Mouse (Mus musculus) limb, embryonic 12.5 days (tissue): ENCODE results near the gene Exoc3l4. TPM values are rescaled to one million over a fixed set of nuclear protein-coding genes. Genes with fewer than 3 reads are reported as not detected.

ENCODE experiments used
- ATAC-seq: fragments of 200-750 bp; cut with Nextera tagmentation; 2 replicates; pipeline ENCODE4 v1.8.0; 2017; ENCODE audit warnings: low read depth, moderate TSS enrichment; ENCODE audit not compliant: insufficient number of reproducible peaks, insufficient read depth, low FRiP score, low TSS enrichment
- H3K27ac ChIP-seq: fragments of 300-500 bp; sonication (generic); 2 replicates; pipeline ENCODE4 v1.5.1; 2016; ENCODE audit warnings: mild to moderate bottlenecking, moderate library complexity
- H3K27me3 ChIP-seq: fragments of 300-500 bp; sonication (generic); 2 replicates; pipeline ENCODE4 v1.6.1; 2016; ENCODE audit warnings: mild to moderate bottlenecking, moderate library complexity
- H3K36me3 ChIP-seq: fragments of 300-500 bp; sonication (generic); 2 replicates; pipeline ENCODE4 v1.6.1; 2016; ENCODE audit warnings: mild to moderate bottlenecking, moderate library complexity
- H3K4me1 ChIP-seq: fragments of 300-500 bp; sonication (generic); replicated peaks from 2 replicates; pipeline ENCODE4 v1.6.1; 2016
- H3K4me2 ChIP-seq: fragments of 300-500 bp; sonication (generic); 2 replicates; pipeline ENCODE4 v1.6.1; 2016; ENCODE audit warnings: mild to moderate bottlenecking, moderate library complexity
- H3K4me3 ChIP-seq: fragments of 300-500 bp; sonication (generic); replicated peaks from 2 replicates; pipeline ENCODE4 v1.5.1; 2016; ENCODE audit warnings: mild to moderate bottlenecking
- H3K9ac ChIP-seq: fragments of 300-500 bp; sonication (generic); replicated peaks from 2 replicates; pipeline ENCODE4 v1.6.1; 2016; ENCODE audit warnings: mild to moderate bottlenecking, moderate library complexity
- H3K9me3 ChIP-seq: fragments of 300-500 bp; sonication (generic); 2 replicates; pipeline ENCODE4 v1.6.1; 2016; ENCODE audit warnings: mild to moderate bottlenecking, moderate library complexity
- WGBS: fragments of 180-500 bp; shearing (Covaris S2); methylation state at CpG from one replicate; pipeline ENCODE4 v1.1.7; 2016; 5-methylcytosine and 5-hydroxymethylcytosine counted together
- polyA plus RNA-seq: library from polyadenylated mRNA; unstranded; fragments of >200 nt; fragmentation: Nextera tagmentation; extraction: Ambion mirVana; gene quantifications from 2 replicates; pipeline ENCODE4 v1.2.1, GENCODE M21; 2016

Exoc3l4 gene
- polyA plus RNA-seq, 1 experiment from 2014 or later, result 5.6 TPM

DNA sequence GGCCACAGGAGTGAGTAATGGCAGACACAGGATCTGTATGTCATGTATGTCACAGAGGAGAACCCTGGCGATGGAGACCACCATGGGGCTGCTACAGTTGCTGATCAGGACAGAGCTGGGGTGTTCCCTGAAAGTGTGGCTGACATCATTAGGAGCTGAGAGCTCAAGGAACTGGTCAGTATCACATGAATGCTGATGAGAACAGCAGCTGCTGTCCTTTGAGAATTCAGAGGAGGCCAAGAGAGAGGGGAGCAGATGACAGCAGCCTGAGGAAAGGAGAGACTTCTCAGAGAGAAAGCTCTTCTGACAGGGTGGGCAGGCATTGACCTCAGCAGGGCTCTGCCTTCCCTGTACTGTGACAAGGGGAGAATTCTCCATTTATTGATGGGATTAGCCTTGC lies 40.9 kb downstream of the Exoc3l4 start:
- peaks cover 20% of the 10 kb centered on the region for H3K4me1 ChIP-seq
- no peak overlapping the region for H3K4me3 ChIP-seq
- peaks cover 82% of the 10 kb centered on the region for H3K27me3 ChIP-seq
- no peak for ATAC-seq
- no peaks in the 10 kb centered on the region for H3K9me3 ChIP-seq
- no peaks in the 10 kb centered on the region for H3K36me3 ChIP-seq
- no peak overlapping the region for H3K9ac ChIP-seq
- no peak overlapping the region for H3K4me2 ChIP-seq
- no peak overlapping the region for H3K27ac ChIP-seq
- WGBS, result 82% methylated on average over 1 of the region's 1 CpGs

DNA sequence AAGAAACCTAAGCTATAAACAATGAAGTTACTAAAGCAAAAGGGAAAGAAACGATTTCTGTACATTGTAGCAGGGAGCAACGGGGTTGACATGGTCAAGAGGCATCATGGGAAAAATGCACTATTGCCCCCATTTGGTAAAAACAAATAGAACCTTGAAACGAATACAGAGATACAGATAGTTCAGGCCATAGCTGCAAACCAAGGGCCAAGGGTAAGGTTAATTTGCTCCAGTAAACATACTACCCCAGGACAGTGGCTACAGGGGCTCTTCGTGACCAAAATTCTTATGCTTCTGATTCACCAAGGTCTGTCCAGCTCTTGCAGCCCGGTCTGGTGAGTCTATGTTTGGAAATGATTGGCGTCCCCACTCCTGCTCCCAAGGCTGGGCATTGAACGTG lies 46.8 kb downstream of the Exoc3l4 start:
- no peak for ATAC-seq
- Histone ChIP-seq H3K4me2 (no peak overlapping the region), H3K9ac (no peak overlapping the region), H3K9me3 (no peaks in the 10 kb centered on the region), H3K27ac (no peak overlapping the region), H3K27me3 (peaks cover 37% of the 10 kb centered on the region), H3K4me3 (no peak overlapping the region), H3K4me1 (no peaks in the 10 kb centered on the region), H3K36me3 (no peaks in the 10 kb centered on the region)
- WGBS, result 79% methylated on average over 7 of the region's 7 CpGs

GRCm38 (mm10) chr12:111466369-111466768 lies 49.6 kb downstream of the Exoc3l4 start:
- Histone ChIP-seq H3K9ac (no peak overlapping the region), H3K27ac (no peak overlapping the region), H3K4me2 (no peak overlapping the region), H3K4me1 (no peaks in the 10 kb centered on the region), H3K27me3 (peaks cover 20% of the 10 kb centered on the region), H3K36me3 (no peaks in the 10 kb centered on the region), H3K9me3 (no peaks in the 10 kb centered on the region), H3K4me3 (no peak overlapping the region)
- no peak for ATAC-seq
- 93% methylated on average over 3 of the region's 3 CpGs for WGBS

GRCm38 (mm10) chr12:111468206-111468605 lies 51.4 kb downstream of the Exoc3l4 start:
- H3K4me2 ChIP-seq, result no peak overlapping the region
- H3K27me3 ChIP-seq, result peaks cover 19% of the 10 kb centered on the region
- no peak for ATAC-seq
- WGBS, result 70% methylated on average over 7 of the region's 7 CpGs
- H3K9ac ChIP-seq, result no peak overlapping the region
- no peaks in the 10 kb centered on the region for H3K9me3 ChIP-seq
- no peaks in the 10 kb centered on the region for H3K4me1 ChIP-seq
- H3K27ac ChIP-seq, result no peak overlapping the region
- H3K4me3 ChIP-seq, result no peak overlapping the region
- no peaks in the 10 kb centered on the region for H3K36me3 ChIP-seq

DNA sequence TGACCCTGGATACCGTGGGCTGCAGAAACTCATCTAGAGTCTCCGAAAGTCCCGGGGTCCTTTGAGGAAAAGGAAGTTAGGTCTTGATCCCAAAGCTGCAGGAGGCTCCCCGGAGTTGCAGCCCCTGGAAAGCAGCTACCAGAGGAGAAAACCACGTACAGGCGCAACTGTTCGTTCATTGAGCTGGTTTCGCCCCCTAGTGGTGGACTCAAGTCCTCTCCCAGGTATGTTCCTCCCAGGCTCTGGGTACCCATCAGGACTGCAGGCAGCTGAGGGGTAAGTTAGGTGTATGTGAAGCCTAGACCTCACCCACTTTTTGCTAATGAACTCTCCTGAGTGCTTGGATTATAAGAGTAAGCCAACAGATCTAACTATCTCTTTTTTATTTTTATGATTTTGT lies 52.7 kb downstream of the Exoc3l4 start:
- no peak; the same call in 1 of the 2 replicates for ATAC-seq

GRCm38 (mm10) chr12:111471119-111471518 lies 54.3 kb downstream of the Exoc3l4 start:
- Histone ChIP-seq H3K4me1 (peaks cover 5% of the 10 kb centered on the region; the same call in 1 of the 2 replicates), H3K4me3 (no peak overlapping the region), H3K27me3 (peaks cover 13% of the 10 kb centered on the region), H3K27ac (no peak overlapping the region), H3K9me3 (no peaks in the 10 kb centered on the region), H3K36me3 (no peaks in the 10 kb centered on the region), H3K9ac (no peak overlapping the region), H3K4me2 (no peak overlapping the region)
- 65% methylated on average over 1 of the region's 1 CpGs for WGBS
- no peak for ATAC-seq

More for the DNA sequence above, 52.7 kb downstream of the Exoc3l4 start:
- 8% methylated on average over 8 of the region's 8 CpGs for WGBS
- no peak overlapping the region for H3K4me3 ChIP-seq
- no peaks in the 10 kb centered on the region for H3K9me3 ChIP-seq
- no peak overlapping the region for H3K27ac ChIP-seq
- H3K9ac ChIP-seq, result no peak overlapping the region
- peaks cover 13% of the 10 kb centered on the region for H3K27me3 ChIP-seq
- H3K4me2 ChIP-seq, result no peak overlapping the region
- no peaks in the 10 kb centered on the region for H3K36me3 ChIP-seq
- no peaks in the 10 kb centered on the region for H3K4me1 ChIP-seq

GRCm38 (mm10) chr12:111471721-111472120 lies 54.9 kb downstream of the Exoc3l4 start:
- no peak overlapping the region for H3K4me3 ChIP-seq
- no peak overlapping the region for H3K4me2 ChIP-seq
- H3K9ac ChIP-seq, result no peak overlapping the region
- H3K27me3 ChIP-seq, result peaks cover 13% of the 10 kb centered on the region
- no peaks in the 10 kb centered on the region for H3K36me3 ChIP-seq
- no peak overlapping the region for H3K27ac ChIP-seq
- WGBS, result 83% methylated on average over 3 of the region's 3 CpGs
- no peak for ATAC-seq
- peaks cover 5% of the 10 kb centered on the region; the same call in 1 of the 2 replicates for H3K4me1 ChIP-seq
- H3K9me3 ChIP-seq, result no peaks in the 10 kb centered on the region

GRCm38 (mm10) chr12:111472886-111473285 lies 56.1 kb downstream of the Exoc3l4 start:
- Histone ChIP-seq H3K27ac (no peak overlapping the region), H3K27me3 (peaks cover 13% of the 10 kb centered on the region), H3K9ac (no peak overlapping the region), H3K4me1 (peaks cover 5% of the 10 kb centered on the region; the same call in 1 of the 2 replicates), H3K36me3 (no peaks in the 10 kb centered on the region), H3K9me3 (peaks cover 5% of the 10 kb centered on the region; the same call in 1 of the 2 replicates), H3K4me2 (no peak overlapping the region), H3K4me3 (no peak overlapping the region)
- 82% methylated on average over 5 of the region's 5 CpGs for WGBS
- no peak for ATAC-seq

GRCm38 (mm10) chr12:111474384-111474783 lies 57.6 kb downstream of the Exoc3l4 start:
- Histone ChIP-seq H3K9ac (no peak overlapping the region), H3K4me3 (no peak overlapping the region), H3K27me3 (peaks cover 4% of the 10 kb centered on the region), H3K9me3 (peaks cover 5% of the 10 kb centered on the region; the same call in 1 of the 2 replicates), H3K4me1 (peaks cover 11% of the 10 kb centered on the region; the same call in 1 of the 2 replicates), H3K4me2 (no peak overlapping the region), H3K27ac (no peak overlapping the region), H3K36me3 (no peaks in the 10 kb centered on the region)
- 94% methylated on average over 3 of the region's 3 CpGs for WGBS
- ATAC-seq, result no peak

DNA sequence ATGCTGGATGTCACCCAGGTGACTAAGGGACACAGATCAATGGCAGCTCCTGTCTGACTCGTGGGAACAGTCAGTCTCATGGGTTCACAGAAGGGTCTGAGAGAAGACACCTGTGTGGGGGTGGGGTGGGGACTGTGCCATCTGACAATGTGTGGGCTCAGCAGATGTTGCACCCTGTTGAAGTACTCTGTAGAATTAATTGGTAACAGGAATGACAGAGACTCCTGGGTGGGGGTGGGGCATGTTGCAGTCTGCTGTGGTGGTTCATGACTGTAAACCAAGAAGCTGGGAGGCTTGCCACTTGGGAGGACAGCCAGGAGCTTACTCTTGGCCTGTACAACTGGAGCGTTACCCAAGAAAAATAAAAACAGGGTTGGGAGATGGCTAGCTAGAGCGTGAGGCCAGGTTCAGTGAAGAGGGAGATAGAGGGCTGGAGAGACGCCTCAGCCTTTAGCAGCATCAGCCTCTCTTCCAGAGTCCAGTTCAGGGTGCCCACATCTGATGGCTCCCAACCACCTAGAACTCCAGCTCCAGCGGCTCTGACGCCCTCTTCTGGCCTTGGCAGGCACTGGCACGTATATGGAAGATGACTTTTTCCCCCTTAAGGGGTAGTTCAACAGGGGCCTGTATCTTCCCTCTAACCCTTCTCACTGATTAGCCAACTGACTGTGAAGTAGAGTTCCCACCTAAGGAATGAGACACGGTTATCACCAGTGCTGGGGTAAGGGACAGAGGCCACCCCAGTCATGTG lies 58.3 kb downstream of the Exoc3l4 start:
- ATAC-seq, result no peak
- 55% methylated on average over 8 of the region's 8 CpGs for WGBS
- Histone ChIP-seq H3K4me3 (no peak overlapping the region), H3K4me1 (peaks cover 11% of the 10 kb centered on the region; the same call in 1 of the 2 replicates), H3K9ac (no peak overlapping the region), H3K27ac (no peak overlapping the region), H3K36me3 (no peaks in the 10 kb centered on the region), H3K9me3 (peaks cover 5% of the 10 kb centered on the region; the same call in 1 of the 2 replicates), H3K4me2 (no peak overlapping the region), H3K27me3 (peaks cover 4% of the 10 kb centered on the region)

GRCm38 (mm10) chr12:111478924-111479323 lies 62.1 kb downstream of the Exoc3l4 start:
- Histone ChIP-seq H3K36me3 (no peaks in the 10 kb centered on the region), H3K4me2 (no peak overlapping the region), H3K9ac (no peak overlapping the region), H3K4me3 (no peak overlapping the region), H3K27ac (no peak overlapping the region), H3K9me3 (peaks cover 5% of the 10 kb centered on the region; the same call in 1 of the 2 replicates), H3K4me1 (peaks cover 11% of the 10 kb centered on the region; the same call in 1 of the 2 replicates), H3K27me3 (peaks cover 19% of the 10 kb centered on the region)
- 55% methylated on average over 5 of the region's 5 CpGs for WGBS
- no peak for ATAC-seq
